Mouse (Mus musculus) liver, embryonic 14.5 days (tissue): ENCODE data around the gene 1700067P10Rik.

ENCODE experiments used
- CTCF ChIP-seq: IDR thresholded peaks from 2 replicates; pipeline ENCODE4 v1.5.1; 2016; ENCODE audit warnings: antibody characterized with exemption, low read depth, control low read depth
- EP300 ChIP-seq: IDR thresholded peaks from 2 replicates; pipeline ENCODE4 v1.6.1; 2016; ENCODE audit warnings: antibody characterized with exemption, low read depth

- TF ChIP-seq CTCF: no peak
- no peak for TF ChIP-seq EP300
Observed at GRCm38 (mm10) chr17:48095718-48096121, 6.6 kb downstream of the 1700067P10Rik start.
